Mouse (Mus musculus) retina, postnatal 1 day (tissue): ENCODE measurements around the gene Hoxa2.

Experiments
- DNase-seq: peaks from one replicate; pipeline ENCODE4 v3.0.0-alpha.2; 2012

The Hoxa2 gene

DNA sequence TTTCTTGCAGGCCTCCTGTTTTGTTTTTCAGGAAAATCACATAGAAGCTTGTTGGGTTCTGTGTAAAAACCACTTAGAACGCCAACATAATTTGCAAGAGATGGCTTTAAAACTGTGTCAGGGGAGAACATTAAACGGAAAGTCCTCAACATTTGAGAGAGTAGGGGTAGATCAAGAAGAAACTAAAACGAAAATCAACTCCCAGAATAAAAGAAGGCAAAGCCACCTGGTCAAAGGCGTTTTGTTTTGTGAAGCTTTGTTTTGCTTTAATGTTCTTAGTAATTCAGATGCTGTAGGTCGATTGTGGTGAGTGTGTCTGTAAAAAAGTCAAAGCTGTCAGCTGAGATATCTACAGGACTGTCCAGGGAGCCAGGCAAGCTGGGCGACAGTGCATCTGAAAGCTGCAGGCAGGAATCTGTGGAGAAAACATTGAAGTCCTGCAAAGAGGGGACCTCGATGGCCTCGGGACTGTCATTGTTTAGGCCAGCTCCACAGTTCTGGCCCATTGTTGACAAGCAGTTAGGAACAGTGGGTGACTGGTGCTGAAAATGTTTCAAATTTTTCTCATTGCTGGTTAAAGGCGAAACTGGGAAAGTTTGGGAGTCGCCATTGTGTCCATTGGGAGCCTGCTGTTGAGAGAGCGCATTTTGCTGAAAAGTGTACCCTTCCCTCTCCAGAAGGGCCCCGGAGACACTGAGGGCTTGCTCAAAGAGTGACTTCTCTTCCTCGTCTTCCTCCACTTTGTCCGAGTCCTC, 1.8 kb downstream of the Hoxa2 start:
- no peak for DNase-seq

DNA sequence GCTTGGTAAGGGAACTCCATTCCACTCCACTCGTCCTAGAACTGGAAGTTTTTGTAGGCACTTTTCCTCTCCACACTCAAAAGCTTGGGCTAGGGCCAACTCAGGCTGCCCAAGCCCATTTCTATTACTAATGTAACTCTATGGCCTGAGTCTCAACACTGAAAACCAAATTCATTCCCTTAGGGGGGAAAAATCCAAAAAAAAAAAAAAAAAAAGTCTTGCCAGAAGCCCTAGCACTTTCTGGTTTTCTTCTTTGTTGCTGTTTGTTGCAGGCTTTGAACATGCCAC, 2.6 kb downstream of the Hoxa2 start:
- no peak for DNase-seq

DNA sequence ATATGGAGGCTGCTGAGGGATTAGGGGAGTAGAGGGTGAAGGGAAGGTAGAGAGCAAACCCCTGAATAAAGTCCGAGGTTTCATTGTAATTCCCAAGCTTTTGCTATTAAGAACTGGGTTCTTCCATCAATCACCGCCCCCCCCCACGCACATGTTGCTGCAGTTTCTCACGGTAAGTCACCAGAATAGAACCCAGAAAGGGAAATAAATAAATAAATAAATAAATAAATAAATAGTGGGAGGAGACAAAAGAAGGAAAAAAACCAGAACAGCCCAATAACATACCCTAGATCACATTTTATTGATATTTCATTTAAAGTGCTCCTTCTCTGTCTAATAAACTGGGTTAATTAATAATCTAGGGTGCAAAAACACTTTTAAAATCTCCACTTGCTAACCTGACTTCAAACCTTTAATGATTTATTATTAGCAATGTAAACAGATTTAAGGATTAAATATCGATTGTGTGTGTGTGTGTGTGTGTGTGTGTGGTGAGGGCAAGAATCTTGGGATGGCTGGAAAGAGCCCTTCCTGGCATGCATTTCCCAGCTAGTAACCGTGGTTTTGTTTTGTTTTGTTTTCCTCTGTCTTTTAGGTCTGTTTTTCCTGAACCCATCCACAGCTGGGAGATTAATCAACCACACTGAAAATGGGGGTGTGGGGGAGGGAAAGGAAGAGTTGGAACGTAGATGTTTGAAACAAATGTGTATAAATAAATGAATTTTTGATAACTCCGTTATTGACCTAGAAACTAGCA, 3.1 kb downstream of the Hoxa2 start:
- no peak for DNase-seq

- no peak for DNase-seq
Observed at GRCm38 (mm10) chr6:52160511-52161335, 3.9 kb downstream of the Hoxa2 start.

GRCm38 (mm10) chr6:52159979-52160378, 4.7 kb downstream of the Hoxa2 start:
- DNase-seq: no peak

DNA sequence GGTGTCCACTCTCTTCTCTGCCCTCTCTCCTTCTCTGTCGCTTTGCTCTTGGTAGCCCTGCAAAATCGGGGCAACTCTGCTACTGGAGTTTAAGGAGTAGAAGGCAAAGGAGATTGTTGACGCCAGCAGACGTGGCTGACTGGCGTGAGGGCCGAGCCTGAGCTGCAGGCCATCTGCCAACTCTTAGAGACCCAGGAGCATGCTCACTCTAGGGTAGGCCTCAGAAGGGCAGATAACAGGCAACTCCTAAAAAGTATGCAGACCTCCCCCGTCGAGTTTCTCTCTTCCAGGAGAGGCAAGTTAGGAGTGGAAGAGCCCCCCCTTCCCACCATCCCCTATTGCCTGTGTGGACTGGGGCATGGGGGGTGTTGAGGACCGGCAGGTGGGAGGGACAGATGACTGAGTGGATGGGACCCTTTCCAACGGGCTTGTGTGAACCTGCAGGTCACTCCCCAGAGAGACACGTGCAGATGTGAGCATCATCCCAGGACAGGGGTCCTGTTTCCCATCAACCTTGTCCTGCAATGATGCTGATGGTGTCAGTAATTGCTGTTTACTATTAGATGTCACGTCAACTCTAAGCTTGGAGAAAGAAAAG, 5.4 kb downstream of the Hoxa2 start:
- DNase-seq: no peak

DNA sequence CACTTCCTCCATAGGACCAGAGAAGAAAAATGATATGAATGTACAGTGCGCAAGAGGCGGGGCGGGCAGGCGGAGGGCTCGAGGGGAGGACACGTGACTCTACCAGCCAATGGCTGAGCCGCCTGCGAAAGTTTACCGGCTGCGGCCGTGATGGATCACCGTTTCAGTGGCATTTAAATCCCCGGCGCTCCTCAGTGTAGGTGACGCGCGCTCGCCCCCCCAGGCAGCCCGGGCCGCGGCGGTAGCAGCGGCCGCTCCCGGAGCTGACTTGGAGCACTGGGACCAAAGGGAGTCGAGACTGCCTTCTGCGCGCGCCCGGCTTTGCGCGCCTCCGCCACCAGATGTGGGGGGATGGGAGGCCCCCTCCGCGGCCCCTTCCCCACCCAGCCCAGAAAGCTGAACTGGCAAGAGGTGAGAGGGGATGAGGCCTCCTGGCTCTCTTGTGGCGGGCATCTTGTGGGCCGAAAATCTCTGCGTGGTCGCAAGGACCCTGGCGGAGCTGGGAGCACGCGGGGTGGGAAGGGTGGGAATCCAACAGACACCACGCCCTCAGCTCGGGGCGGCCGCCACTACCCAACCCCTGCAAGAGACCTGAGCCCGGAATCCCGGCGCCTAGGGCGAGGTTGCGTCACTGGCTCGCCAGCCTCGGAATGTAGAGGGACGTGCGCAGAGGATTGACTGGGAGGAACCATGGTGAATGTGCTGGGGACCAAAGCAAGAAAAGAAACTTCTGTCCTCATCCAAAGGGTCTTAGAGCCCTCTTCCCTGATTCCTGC, 6.2 kb downstream of the Hoxa2 start, which contains the start of gene Hoxa1:
Gene Hoxa1 (minus strand): TSS at position 42 of the 776 bp plus-strand sequence.
- peak; percentile 79 for DNase-seq

GRCm38 (mm10) chr6:52157466-52158275, 7.0 kb downstream of the Hoxa2 start:
- DNase-seq: no peak

DNA sequence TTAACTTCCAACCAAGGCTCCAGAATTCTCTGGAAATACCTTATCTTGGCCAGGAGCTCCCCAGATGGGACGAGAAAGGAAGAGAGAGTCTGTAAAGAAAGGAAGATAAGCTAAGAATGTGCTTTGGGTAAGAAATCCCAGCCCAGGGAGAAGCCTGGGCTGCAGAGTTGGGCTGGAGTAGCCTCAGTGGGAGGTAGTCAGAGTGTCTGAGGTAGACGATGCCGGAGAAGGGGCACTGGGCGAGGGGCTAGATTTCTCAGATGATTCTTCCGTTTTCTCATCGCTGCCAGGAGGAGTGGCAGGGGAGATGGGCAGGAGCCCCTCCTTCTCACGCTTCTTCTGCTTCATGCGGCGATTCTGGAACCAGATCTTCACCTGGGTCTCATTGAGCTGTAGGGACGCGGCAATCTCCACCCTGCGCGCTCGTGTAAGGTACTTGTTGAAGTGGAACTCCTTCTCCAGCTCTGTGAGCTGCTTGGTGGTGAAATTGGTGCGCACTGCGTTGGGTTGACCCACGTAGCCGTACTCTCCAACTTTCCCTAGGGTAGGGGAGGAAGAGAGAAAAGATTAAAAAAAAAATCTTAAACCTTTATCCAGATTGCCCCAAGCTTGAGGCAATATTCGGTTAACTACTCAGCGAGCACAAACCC, 8.0 kb downstream of the Hoxa2 start:
- DNase-seq: no peak

DNA sequence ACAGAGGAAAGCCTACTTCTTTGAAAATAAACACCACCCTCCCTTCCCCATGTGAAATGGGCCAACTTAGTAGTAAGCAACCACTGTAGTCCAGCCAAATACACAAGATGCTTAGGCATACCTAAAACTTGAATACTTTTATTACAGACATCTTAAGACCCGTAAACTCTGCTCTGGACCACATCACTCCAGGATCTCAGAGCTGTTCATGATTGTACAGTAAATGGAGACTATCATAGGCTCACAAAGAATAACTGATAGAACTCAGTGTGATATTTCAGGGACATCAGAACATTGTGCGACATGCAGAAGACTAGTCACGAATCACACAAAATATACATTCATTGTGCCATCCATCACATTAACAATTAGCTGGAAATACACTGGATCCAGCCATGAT, 9.2 kb downstream of the Hoxa2 start:
- DNase-seq: no peak

DNA sequence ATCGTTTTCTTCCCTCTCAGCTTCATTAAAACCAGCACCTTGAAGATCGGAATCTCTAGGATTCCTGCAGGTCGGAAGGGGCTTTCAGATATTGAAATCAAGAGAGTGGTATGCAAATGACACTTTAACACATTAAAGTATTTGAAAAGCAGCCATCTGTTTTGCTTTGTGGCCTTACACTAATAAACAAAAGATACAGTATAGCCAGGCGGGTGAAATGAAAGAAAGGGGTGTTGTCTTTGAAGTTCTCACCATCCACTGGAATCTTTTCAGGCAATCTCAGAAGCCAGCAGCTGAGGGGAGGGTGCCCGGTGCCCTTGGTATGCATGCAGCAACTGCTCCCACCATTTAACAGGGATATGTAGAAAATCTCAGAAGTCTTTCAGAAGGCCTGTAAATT, 10.6 kb downstream of the Hoxa2 start:
- DNase-seq: peak; percentile 27

DNA sequence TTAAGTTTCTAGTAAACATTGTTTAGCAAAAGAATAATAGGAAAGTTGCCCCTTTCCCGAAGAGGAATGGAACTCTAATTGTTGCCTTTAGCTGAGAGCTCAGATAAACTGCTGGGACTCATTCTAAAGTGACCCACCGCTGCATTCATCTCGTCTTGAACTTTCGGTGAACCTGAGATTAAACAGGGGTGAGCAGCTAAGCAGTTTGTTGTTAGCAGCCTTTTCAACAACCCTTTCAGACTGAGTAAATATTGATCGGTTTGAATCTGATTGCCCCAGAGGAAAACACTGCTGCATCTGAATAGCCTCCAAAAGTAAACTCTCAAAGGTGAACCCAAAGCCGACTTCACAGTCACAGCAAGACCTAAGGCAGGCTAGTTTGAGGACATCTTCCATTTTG, 11.4 kb downstream of the Hoxa2 start:
- no peak for DNase-seq

- peak; percentile 25 for DNase-seq
Observed at GRCm38 (mm10) chr6:52152226-52153193, 12.1 kb downstream of the Hoxa2 start.

GRCm38 (mm10) chr6:52151571-52151970, 13.1 kb downstream of the Hoxa2 start:
- peak; percentile 34 for DNase-seq

GRCm38 (mm10) chr6:52150401-52150966, 14.1 kb downstream of the Hoxa2 start:
- peak; percentile 23 for DNase-seq

DNA sequence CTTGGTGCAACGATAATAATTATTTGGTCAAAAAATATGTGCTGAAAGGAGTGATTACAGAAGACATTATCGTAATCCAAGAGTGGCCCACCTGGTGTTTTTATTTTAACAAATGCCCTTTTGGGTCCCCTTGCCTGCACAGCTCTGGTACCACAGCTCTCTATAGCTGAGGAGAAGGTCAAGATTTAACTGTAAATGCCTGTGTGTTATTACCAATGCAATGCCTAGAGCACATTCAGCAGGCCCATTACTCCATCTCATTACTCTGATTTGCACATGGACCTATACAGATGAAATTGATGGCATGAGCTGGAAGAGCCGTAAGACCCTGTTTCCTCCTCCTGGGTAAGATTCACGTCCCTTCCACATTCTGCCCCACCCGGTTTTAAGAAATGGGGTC, 25.5 kb downstream of the Hoxa2 start:
- no peak for DNase-seq

- DNase-seq: peak; percentile 29
Observed at GRCm38 (mm10) chr6:52138576-52138975, 26.1 kb downstream of the Hoxa2 start.

DNA sequence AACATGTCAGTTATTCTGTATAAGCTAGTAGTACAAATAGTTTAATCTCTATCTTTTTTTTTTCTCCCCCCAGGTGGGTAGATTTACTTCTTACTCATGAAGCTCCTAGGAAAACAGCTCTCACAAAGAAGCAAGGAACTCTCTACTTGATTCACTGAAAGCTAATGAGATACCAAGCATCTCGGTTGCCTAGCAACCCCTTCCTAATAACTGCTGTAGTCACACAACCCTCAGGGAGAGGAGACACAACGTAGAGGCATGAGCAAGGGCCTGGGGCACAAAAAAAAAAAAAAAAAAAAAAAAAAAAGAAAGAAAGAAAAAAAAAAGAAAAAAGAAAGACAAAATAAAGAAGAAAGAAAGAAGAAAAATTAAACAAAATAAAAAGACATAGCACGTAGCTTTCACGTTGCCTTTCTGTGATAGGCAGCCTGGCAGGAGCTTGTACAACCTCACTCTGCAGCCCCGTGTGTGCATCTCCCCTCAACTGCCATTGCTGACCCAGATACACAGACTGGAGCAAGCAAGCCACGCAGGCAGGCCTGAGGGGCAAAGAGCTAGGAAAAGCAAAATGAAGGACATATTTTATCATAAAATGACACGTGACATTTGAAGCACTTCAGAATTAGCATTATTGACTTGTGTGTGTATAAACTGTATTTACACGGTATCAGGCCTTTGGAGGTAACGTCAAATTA, 26.6 kb downstream of the Hoxa2 start:
- peak; percentile 83 for DNase-seq

DNA sequence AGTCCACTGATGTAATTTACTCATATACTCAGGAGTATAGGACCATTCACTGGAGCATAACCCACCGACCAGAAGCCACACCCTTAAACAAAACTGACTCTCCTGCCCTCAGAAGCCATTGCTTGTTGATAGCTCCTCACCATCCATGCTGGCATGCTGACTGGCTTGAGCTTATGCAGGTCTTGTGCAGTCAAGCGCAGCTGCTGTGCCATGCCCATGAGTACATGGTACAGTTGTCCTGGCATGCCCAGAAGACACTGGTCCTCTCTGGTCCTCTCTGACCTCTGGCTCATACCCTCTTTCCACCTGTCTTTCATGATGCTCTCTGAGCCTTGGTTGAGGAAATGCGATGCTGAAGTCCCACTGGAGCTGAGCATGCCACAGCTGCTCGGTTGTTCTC, 41.0 kb downstream of the Hoxa2 start:
- DNase-seq: no peak
